Mouse (Mus musculus) retina, adult 2 months (tissue): ENCODE results near the gene Pygm.

Experiments
- DNase-seq: peaks from one replicate; pipeline ENCODE4 v3.0.0-alpha.2; 2012; ENCODE audit warnings: low read depth, low spot score

Gene Pygm

DNA sequence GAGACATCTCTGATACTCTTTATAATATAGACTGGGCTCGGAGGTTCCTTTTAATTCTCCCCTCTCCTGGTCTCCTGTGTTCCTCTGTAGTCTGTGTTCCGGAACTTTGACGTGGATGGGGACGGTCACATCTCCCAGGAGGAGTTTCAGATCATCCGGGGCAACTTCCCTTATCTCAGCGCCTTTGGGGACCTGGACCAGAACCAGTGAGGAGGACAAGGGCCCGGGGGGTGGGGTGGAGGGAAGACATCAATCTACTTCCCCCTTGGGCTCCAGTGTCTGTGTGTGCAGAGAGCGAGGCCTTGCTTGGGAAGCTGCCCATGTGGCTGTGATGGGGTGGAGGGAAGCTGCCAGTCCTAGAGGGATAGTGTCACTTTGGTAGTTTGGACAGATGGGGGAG lies 24.6 kb downstream of the Pygm start:
- no peak for DNase-seq

DNA sequence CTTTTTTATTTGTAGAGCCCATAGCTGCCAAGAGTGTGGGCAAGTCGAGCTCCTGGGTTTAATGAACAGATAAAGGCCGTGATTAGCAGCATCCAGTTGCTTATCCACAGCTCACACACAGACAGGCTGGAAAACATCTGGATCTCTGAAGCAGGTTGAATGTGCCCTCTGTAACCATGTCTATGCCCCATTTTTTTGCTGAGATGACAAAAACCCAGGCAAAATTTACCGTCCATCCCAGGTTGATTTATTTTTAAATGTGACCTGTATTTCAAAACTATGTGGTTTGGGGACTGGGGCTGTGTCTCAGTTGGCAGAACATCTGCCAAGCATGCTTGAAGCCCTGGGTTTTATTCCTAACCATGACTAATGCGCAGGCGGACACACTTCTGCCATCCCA lies 25.0 kb downstream of the Pygm start:
- DNase-seq, result no peak

DNA sequence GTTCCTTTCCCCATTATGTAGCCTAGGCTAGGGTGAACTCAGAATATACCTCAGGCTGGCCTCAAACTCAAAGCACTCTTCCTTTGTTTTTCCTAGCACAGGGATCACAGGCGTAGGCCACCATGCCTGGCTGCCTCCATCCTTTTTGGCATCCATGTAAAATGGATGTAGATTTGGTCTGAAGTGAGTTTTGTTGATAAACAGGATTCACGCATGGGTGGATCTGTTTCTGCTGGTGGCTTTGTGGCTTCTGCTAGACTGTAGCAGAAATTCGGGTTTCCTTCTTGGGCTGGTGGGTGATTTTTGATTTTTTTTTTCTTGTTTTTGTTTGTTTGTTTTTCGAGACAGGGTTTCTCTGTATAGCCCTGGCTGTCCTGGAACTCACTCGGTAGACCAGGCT lies 25.7 kb downstream of the Pygm start:
- no peak for DNase-seq

DNA sequence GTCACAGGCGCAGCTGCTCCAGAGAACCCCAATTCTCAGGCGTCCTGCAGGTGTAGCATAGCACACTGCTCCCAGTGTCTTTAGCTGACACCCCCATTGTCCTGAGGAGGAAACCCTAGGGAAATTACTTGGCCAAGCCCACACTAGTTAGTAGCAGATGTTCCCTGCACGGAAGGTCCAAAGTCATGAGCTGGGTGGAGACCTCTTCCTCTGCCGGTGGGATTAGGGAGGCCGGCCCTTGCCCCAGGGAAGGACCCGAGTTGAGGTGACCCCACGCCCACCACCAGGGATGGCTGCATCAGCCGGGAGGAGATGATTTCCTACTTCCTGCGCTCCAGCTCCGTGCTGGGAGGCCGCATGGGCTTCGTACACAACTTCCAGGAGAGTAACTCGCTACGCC lies 28.6 kb downstream of the Pygm start:
- DNase-seq, result no peak

DNA sequence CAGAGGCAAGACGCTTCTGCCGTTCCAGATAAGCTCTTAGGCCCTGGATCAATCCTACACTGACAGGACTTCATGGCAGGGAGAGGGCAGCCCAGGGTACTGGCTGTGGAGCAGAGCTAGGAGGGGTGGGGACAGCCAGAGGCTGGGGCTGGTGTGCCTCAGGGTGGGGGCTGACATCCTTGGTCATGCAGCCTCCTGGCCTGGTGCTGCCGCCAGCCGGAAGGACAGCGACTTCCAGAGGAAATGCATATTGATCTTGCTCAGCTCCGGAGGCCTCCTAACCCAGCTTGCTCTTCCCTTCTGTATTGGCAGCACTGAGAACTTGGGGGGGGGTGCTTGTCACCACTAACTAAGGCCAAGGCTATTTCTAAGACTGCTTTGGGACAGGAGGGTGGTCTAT lies 31.3 kb downstream of the Pygm start:
- no peak for DNase-seq

DNA sequence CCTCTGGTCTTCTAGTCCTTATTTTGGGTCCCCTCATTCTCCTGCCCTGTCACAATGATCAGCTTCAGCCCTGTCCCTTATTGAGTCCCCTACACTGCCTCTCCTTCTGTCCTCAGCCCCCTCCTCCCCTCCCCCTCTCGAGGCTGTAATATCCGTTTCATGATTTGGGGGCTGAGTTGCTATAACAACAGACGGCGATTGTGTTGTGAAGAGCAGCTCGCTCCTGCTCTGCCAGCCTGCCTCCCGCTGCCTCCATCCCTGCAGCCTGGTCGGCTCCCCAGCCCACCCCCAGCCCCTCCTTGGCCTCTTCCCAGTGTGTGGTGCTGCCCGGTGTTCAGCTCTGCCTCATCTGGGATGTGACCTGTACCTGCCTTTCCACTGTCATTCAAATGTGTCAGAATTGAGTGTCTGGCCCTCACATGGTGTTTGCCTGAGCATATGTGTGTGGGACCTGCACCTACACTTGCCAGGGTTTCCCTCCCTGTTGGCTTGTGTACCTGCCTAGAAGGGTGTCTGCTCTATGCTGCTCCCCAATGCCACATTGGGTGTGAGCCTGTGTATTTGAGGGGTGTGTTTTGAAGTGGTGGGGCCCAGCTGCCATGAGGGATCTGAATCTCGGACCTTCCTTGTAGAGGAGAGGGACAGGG lies 32.0 kb downstream of the Pygm start:
- no peak for DNase-seq

DNA sequence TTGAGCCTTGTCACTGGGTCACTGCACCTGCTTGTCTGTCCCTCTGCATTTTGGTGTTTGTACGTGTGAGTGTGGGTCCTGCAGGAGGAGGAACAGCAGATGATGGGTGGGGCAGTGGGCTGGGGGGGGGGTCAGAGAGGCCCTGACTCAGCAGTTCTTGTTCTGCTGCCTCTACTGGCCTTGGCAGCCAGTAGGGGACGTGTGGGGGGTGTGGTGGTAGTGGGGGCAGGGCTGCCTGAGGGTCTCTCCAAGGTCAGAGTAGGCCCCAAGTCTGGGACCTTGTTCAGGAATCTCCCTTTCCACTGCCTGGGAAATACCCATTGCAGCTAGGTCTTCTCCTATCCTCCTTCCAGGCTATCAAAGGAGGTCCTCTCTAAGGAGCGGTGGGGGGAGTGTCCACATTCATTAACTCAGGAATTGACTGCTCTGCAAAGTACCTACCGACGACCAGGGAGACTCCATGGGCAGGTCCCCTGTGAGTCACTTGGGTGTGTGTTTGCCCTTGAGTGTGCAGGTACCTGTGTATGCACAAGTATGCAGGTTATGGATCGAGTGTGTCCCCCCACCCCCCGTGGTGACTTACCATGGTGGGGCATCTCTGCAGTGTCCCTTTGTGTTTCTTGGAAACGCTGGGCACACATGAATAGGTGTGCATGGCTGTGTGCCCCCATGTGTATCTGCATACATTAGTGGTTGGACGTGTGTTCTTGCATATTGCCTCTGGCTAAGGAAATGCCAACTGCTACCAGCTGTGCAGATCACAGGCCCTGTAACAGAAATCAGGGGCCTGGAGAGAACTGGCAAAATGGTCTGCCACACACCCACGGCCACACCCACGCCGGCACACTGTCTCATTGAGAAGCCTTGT lies 32.9 kb downstream of the Pygm start:
- DNase-seq, result no peak

DNA sequence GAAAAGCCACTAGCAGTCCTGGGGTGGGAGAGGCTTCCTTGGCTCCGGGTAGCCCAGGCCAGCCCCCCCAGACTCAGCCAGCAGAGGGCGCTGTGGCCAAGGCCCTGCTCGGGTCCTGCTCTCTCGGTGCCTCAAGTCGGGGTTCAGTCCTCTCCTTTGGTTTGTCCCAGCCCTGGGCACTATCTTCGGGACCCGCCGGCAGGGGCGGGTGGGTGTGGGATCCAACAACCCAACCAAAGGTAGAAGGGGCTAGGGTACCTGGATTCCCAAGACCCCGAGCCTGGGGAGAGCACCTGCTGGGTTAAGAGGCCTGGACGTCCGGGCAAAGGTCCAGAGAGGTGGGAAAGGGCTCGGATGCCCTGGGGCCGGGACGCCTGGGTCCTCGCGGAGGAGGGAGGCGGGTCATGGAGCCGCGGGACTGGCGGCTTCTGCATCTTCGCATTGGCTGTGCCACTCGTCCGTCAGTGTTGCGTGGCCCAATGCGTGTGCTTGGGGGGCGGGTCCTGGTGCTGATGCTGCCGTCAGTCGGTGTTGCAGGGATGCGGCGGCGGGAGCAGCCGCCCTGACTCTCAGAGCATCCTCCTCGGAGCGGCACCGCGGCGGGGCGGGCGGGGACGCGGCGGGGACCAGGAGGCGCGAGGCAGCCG lies 34.2 kb downstream of the Pygm start, which contains the start of gene Nrxn2:
TSS of gene Nrxn2 (plus strand) at position 499 of the 647 bp plus-strand sequence.
- DNase-seq, result peak; percentile 78

DNA sequence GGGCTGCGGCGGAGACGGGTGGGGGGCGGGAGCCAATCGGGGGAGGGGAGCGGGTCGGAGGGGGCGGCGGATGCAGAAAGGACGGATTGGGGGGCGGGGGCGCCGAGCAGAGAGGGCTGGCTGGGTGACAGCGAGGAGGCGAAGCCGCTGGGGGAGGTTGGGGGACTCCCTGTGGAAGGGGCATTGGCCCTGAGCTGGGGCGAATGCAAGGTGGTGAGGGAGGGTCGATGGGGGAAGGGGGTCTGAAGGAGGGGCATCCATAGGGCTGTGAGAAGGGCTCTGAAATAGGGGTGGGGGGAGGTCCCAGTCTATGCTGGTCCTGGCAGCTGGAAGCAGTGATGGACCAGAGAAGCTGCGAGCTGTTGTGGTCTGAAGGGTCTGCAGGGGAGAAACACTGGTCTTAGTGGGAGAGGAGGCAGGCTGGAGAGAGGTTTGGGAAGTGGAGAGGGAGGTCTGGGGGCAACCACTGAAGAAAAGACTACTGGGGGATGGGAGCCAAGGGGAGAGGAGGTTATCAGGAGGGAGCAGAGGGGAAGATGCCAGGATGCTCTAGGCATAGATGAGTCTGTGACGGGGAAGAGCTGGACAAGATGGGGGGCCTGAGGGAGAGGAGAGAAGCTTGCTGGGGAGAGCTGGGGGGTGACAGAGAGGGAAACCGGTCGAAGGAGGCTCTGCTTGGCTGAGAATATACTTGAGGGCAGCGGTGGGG lies 34.9 kb downstream of the Pygm start:
- DNase-seq, result no peak

DNA sequence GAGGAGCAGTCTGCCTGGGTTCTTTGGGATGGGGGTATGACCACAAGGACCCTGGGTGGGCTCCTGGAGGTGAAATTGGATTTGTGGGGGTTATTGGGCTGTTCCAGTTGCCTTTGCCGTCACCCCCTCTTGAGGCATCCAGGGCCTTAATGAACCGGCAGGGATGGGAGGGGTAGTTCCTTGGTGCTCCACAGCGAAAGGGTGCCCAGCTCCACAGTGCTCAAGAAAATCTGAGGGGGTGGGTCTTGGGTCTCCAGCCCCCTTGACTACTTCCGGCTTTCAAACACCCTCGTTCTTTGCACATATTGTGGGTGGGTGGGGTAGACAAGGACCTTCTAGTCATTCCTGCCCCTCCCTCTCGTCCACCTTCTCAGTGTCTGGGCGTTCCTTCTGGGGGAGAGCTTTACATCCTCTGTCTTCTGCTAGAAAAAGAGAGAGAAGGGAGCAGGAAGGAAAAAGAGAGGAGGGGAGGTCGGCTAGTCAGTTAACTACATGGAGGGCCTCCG lies 35.7 kb downstream of the Pygm start:
- no peak for DNase-seq

DNA sequence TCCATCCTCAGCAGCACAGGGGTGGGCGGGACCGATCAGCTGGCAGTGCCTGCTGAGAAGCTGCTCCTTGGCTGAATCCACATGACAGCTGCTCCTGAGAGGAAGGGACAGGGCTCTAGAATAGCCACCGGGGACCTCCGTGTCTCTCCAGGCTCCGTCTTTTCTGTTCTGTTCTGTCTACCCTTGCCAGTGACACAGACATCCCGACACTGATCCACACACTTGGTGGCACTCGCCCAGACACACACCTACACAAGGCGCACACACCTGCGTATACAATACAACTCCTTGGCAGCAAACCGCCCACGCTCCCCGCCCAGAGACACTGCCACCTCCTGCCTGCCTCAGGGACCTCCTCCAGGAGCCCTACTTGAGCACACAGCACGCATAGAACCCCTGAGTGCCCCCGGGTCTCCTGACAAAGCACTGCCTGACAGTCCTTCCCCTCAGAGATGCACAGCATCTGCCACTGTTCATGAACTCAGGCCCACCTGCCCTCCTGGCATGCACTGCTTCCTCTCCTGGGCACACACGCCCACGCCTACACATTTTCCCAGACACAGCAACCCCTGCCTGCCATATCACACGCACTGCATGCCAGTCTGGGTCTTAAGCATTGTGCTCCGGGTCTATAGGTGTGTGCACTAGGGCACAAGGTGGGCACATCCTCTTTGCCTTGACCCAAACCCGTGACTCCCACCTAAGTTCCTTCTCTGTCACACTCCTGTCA lies 36.4 kb downstream of the Pygm start:
- no peak for DNase-seq

DNA sequence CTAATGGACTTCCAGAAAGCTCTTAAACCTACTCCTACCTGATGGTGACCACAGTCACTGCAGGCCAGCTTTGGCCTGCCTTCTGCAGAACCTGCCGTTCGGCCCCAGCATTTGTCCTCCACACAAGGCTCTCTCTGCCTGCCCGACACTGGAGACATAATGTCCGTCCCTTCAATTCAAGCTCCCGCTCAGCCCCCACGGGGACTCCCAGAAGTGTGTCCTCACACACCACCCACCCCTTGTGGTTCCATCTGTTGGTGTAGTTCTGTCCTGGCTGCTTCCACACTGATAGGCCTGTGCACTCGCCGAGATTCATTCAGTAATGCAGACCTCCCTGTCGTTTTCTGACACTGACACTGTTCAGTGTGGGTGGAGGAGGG lies 37.0 kb downstream of the Pygm start:
- DNase-seq, result no peak

DNA sequence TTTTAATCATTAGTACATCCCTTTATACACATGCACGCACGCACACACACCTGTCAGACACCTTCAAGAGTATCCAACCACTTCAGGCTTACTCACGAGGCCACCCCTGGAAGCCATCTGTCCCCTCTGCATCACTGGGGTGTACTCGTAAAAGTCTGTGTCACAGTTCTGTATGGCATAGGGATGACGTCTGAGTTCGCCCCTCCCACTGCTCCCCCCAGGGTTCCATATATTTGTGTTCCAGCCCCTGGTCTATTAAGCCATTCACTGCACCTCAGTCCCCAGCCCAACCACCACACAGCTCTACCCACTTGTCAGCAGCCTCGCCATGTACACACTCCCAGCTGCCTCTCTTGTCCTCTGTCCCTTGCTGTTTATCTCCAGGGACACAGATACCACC lies 37.8 kb downstream of the Pygm start:
- no peak for DNase-seq

DNA sequence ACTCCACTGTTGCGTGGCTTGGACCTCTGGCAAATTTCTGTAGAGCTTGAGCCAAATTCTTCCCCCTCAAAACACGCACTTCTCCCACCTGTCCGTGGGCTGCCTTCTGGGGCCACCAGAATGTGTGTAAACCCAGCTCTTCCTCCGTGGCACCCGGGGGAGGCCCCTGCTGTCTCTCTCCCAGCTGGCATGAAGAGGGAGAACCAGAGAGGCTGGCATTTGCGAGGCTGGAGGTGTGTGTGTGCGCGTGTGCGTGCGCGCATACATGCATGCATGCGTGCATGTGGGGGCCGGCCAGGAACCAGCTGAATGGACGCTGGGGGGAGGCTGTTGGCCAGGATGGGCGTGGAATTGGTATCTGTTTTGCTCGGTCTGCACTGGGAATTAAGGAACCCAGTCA lies 39.0 kb downstream of the Pygm start:
- DNase-seq, result no peak

DNA sequence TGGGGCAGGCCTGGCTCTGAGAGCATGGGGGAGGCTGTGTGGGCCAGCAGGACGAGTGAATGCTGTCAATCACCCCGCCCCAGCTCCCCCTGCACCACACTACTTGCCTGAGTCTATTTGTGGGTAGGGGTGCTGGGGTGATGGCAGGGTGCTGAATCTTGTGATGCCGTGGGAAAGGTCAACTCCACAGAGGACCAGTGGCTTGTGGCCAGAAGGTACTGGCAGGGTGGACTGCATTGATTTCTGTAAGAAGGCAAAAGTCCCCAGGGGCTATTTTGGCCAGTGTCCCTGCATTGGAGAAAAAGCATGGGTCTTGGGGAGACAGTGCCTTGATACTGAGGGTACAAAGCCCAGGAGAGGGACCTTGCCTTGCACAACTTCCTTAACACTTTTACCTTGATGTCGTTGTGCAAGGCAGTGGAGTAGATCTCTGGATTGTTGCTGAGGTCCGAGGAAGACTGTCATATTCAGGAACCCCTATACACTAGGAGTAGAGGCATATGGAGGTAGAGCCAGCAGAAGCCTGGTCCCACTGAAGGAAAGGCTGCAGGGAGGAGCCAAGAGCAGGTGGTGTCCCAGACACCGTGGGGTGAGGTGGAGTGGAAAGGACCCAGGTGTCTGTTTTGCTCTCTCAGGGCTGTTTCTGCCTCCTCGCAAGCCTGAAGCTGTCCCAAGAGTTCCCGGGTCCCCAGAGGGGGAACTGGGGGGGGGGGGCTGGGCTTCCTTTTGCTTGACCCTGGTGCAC lies 40.1 kb downstream of the Pygm start:
- no peak for DNase-seq

DNA sequence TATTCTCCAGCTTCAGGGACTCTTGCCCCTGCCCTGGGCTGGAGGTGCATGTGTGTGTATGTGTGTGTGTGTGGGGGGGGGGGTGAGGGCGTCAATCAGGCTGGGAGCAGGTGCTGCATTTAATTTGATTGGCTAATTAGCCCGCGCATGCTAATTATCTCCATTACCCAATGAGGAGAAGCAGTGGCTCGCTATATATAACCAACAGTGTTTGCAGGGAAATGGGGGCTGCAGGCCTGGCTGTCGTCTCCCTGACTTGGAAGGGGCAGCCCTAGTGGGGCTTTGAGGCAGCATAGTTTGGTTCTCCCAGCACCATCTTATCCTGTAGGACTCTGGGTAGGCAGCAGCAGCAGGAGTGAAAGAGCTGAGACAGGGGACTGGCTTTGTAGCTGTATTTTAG lies 41.4 kb downstream of the Pygm start:
- DNase-seq, result no peak

DNA sequence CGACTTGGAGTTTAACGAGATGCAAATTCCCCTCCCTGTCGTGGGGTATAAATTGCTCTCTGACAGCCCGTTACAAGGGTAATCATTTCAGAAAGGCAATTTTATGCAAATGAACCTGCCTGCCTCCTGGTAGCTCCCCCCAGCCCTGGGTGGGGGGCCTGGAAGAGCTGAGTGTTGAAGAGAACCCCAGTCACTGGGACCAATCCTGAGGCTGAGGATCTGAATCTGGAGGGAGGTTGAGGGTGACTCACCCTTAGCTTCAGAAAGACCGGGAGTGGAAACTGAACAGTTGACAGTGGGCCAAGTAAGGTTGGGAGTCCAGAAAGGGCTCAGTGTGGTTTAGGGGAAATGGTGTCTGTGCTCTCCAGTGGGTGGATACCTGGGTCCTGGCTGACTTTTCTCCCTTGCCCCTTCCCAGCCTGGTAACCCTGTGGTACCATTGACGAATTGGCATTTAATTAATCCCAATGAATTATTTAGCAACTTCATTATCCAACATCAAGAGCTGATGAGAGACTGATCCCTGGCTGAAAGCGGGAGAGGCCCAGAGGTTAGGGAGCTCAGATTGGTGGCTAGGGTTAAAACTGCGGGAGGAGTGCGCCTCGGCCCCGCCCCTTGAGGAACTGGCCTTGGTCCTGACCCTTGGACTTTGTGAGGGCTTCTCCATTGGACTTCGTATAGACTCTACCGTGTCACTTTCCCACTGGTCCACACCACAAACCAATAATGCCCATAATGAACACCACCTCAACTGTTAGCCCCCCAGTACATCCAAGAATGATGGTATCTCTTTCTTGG lies 42.7 kb downstream of the Pygm start:
- DNase-seq, result no peak

DNA sequence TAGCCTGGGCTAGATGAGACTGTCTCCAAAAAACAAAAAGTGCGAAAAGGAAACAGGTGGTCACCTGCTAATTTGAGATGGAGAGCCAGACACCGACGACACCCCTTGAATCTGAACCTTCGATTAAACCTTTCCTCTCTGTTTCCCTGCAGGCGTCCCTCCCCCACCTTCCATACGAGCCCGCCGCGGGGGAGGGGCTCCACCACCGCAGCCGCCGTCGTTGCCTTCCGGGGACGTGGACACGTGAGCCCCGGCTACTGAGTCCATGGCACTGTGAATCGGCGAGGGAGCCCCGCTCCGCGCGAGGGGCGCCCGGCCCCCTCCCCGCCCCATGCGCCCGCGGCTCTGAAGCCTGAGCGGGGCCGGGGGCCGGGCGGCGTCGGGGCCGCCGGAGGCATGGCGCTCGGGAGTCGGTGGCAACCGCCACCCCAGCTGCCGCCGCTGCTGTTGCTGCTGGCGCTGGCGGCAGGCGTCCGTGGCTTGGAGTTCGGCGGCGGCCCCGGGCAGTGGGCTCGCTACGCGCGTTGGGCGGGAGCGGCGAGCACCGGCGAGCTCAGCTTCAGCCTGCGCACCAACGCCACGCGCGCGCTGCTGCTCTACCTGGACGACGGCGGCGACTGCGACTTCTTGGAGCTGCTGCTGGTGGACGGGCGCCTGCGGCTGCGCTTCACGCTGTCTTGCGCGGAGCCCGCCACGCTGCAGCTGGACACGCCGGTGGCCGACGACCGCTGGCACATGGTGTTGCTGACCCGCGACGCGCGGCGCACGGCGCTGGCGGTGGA lies 43.6 kb downstream of the Pygm start:
- no peak for DNase-seq
